Mouse (Mus musculus) hematopoietic stem cell, adult 5-6 weeks (primary cell): ENCODE measurements around the gene Epop. TPM values are rescaled to one million over a fixed set of nuclear protein-coding genes. Genes with fewer than 3 reads are reported as not detected.

ENCODE experiments used
- total RNA-seq: library from RNA; stranded (forward); fragments of 172-1452, 232-1000 nt; gene quantifications from 2 replicates; pipeline ENCODE4 v1.2.3, GENCODE M21; 2017

Gene Epop
- total RNA-seq, 1 experiment from 2014 or later, result 2.2 TPM

Other genes with a start within 250 kb of the Epop start
- gene Arhgap23, start 214.2 kb downstream of the Epop start, total RNA-seq, result 7.3 and 11.4 TPM in 2 replicates
- gene 4933428G20Rik, start 129.4 kb downstream of the Epop start, total RNA-seq, result not detected in 2 replicates
- not detected in 2 replicates for gene Srcin1, start 53.5 kb downstream of the Epop start, total RNA-seq
- 16.5 and 19.5 TPM in 2 replicates for gene Mllt6, start 33.7 kb upstream of the Epop start, total RNA-seq
- gene Cisd3, start 56.1 kb upstream of the Epop start, total RNA-seq, result 4.8 and 9.2 TPM in 2 replicates
- gene Pcgf2, start 70.8 kb upstream of the Epop start, total RNA-seq, result 1.5 and 2.8 TPM in 2 replicates
- 93.0 and 116 TPM in 2 replicates for gene Psmb3, start 73.7 kb upstream of the Epop start, total RNA-seq
- gene Pip4k2b, start 115.0 kb upstream of the Epop start, total RNA-seq, result 42.3 and 81.6 TPM in 2 replicates
- 18.8 and 23.3 TPM in 2 replicates for gene Cwc25, start 136.9 kb upstream of the Epop start, total RNA-seq
- 0.69 TPM in 1 of 2 replicates, not detected in the other for gene 1700001P01Rik, start 146.2 kb upstream of the Epop start, total RNA-seq
- 1,424 and 2,771 TPM in 2 replicates for gene Rpl23, start 152.7 kb upstream of the Epop start, total RNA-seq
- 220 and 229 TPM in 2 replicates for gene Lasp1, start 169.3 kb upstream of the Epop start, total RNA-seq
- 0.81 and 1.5 TPM in 2 replicates for gene B230217C12Rik, start 211.1 kb upstream of the Epop start, total RNA-seq